Mouse (Mus musculus) CH12F3 (cell line): Measurements from ENCODE around the gene Smndc1.

Experiments
- in situ Hi-C: fragments of 300-500 bp; cut with MboI; formaldehyde crosslinking; loops from 2 replicates; pipeline ENCODE4 v1.14.3; 2020; ENCODE audit warnings: low sequenced_read_pairs

The Smndc1 gene

GRCm38 (mm10) chr19:53354271-53355000 lies 35.9 kb downstream of the Smndc1 start:
- in situ Hi-C loops = loop anchor here (25.0 kb wide), 1 partner anchor 342 kb away; no protein-coding TSS in a partner anchor

GRCm38 (mm10) chr19:53353864-53354263 lies 36.5 kb downstream of the Smndc1 start:
- in situ Hi-C loops = loop anchor here (25.0 kb wide), 1 partner anchor 342 kb away; no protein-coding TSS in a partner anchor

- in situ Hi-C loops = no loop called here
Measured at GRCm38 (mm10) chr19:53345766-53346165, 44.6 kb downstream of the Smndc1 start.

GRCm38 (mm10) chr19:53344062-53344461 lies 46.3 kb downstream of the Smndc1 start:
- in situ Hi-C loops = no loop called here

- in situ Hi-C loops = no loop called here
Measured at GRCm38 (mm10) chr19:53343174-53343881, 47.0 kb downstream of the Smndc1 start.

- in situ Hi-C loops = no loop called here
Measured at GRCm38 (mm10) chr19:53340423-53340822, 50.0 kb downstream of the Smndc1 start.

GRCm38 (mm10) chr19:53335241-53335640 lies 55.1 kb downstream of the Smndc1 start:
- in situ Hi-C loops = no loop called here

GRCm38 (mm10) chr19:53333730-53334129 lies 56.6 kb downstream of the Smndc1 start:
- in situ Hi-C loops = no loop called here

GRCm38 (mm10) chr19:53331882-53332500 lies 58.4 kb downstream of the Smndc1 start:
- in situ Hi-C loops = no loop called here

GRCm38 (mm10) chr19:53329992-53330381 lies 60.4 kb downstream of the Smndc1 start:
- in situ Hi-C loops = no loop called here
